Mouse (Mus musculus): ENCODE measurements around the gene Rassf5. TPM values are rescaled to one million over a fixed set of nuclear protein-coding genes. Genes with fewer than 3 reads are reported as not detected.

Rassf5 gene
- polyA plus RNA-seq (2012), result not detected in 2 replicates

DNA sequence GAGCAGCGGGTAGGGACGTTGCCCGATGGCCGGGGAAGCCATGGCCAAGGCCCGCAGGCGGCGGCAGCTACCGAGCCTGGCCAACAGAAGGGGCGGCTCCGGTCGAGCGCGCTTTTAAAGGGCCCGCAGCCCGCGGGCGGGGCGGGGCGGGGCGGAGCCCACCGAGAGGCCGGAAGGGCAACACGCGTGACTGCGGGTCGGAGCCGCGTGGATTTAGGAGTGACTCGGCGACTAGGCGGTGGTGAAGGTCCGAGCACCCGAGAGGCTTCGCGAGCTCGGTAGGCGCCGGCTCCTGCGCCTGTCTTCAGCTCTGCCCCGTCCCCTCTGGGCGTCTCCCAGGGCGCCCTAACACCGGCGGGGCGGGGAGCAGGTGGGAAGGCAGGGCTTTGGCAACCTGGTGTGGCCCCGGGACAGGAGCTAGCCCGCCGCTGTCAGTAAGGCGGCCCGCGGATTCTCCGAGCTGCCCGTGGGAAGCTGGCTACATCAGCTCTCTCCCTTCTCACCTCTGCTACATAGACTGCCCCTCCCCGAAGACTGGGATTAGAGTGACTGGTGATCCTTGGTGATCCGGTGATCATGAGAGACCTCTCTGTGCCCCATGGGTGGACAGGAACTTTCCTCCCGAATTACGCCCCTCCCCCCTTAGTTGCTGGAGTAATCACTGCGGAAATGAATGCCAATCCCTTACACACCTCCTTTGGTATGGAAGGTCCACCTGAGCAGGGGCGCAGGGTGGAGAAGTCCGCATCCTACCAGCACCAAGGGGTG lies at the start of gene Rassf5:
TSS of gene Rassf5 (minus strand) at position 170 of the 768 bp plus-strand sequence.
- TF ChIP-seq GATA1 (IDR thresholded peaks at IDR 0.05; ENCODE audit: low read length), result no peak

DNA sequence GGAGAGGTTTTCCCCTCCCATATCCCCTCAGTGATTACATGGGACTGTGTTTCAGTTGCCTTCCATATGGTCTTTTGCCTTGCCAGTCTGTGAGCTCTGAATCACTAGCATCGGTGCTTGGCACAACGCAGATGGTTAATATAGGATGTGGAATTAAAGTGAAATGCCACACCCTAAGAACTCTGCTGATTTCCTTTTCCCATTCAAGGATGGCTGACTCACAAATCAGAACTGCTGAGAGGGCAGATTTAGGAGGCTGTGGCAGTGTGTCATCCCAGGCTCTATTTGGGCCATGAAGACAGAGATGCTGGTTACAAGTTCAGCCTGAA lies 48.8 kb upstream of the Rassf5 start:
- no peak for TF ChIP-seq GATA1 (IDR thresholded peaks at IDR 0.05; ENCODE audit: low read length)

DNA sequence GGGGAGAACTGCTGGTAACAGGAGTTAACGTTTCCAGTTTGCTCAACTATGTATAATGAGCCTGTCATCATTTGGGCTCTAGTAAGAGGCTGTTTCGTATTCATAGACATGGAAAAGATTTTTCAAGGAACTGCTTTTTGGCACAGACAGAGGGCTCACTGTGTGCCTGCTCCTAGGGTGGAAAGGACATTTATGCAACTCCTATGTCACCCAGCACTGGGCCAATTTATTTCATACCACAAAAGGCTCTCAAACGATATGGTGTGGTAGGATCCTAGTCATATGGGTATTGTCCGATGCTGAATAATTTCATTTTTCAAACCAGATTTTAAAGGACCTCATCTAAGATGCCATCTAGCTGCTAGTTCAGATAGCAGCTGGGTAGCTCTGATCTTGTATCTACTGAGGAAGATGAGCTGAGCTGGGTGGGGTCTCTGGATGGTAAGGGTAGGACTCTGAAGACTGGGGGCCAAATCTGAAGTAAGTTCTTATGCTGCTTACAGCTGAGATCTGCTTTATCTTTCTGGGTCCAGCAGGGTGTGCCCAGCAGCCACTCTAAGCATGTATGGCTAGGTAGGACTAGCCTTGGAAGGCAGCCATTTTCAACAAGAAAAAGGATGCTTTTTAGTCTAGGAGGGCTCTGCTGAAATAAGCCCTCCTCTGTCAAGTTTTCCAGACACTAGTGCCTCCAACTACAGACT lies 48.3 kb upstream of the Rassf5 start:
- TF ChIP-seq GATA1 (IDR thresholded peaks at IDR 0.05; ENCODE audit: low read length), result no peak

DNA sequence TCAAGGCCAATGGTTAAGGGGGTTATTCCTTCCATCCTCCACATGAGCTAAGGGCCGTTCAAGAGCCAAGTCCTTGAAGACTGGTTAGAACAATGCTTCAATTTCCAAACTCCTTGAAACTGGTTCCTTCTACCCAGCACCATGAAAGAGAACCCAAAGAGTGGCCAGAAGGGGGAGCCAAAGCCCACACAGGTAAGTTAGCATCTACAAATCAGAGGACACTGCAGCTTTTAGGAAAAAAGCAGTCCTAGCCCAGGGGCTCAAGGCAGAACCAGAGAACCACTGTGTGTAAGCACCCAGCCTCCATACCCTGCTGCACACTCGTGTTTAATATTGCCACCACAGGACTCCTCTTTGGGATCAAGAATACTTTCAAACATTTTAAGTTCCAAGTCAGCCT lies 45.6 kb upstream of the Rassf5 start:
- no peak for TF ChIP-seq GATA1 (IDR thresholded peaks at IDR 0.05; ENCODE audit: low read length)

DNA sequence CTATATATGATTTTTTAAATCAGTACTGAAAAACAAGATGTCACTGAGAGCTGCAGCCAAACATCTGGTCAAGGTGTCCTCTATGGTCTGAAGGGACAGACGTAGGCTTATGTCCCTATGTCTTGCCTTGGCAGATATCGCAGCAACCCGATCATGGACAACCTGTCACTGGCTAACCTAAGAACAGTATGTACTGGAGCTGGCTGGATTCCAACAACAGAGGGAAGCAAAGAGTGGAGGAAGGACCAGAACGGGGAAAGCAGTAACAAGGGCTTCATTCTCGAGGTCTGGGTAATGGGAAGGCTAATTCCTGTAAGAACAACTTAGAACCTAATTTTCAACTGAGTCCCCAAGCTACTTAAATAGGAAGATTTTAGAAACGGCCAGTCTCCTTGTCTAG lies 43.9 kb upstream of the Rassf5 start:
- TF ChIP-seq GATA1 (IDR thresholded peaks at IDR 0.05; ENCODE audit: low read length), result no peak

DNA sequence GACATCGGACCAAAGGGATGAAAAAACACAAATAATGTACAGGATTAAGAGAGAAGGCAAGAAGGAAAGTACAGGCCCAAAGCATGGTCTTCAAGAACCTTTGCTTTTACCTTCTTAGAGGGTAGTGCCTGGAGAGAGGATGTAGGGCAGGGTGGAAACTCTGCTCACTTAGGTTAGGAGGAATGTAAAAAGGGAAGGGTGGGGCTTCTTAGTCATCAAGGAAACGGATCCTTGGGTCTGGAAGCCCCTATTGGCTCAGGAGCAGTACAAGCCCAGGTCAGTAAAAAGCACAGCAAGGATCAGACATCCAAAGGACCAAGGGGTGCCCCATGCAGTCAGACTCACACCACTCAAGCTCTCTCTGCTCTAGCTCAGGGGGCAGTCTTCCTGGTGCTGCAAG lies 42.2 kb upstream of the Rassf5 start:
- no peak for TF ChIP-seq GATA1 (IDR thresholded peaks at IDR 0.05; ENCODE audit: low read length)

DNA sequence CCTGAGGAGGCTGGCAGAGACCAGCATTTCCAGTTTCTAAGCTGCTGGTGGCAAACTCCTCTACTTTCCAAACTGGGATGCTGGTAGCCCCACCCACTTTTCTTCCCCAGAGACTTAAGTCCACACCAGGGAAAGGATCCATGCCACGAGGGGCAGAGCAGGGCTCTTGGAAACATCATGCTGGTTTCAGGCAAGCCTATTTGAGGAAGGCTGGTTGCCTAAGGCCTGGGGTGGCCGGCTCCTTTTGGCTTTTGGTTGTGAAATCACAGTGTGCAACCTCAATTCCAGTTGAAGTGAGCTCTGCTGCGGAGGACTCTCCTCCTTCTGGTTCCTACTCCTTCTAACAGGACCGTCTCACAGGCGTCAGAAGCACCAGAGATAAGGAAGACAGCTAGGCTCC lies 41.7 kb upstream of the Rassf5 start:
- TF ChIP-seq GATA1 (IDR thresholded peaks at IDR 0.05; ENCODE audit: low read length), result no peak

DNA sequence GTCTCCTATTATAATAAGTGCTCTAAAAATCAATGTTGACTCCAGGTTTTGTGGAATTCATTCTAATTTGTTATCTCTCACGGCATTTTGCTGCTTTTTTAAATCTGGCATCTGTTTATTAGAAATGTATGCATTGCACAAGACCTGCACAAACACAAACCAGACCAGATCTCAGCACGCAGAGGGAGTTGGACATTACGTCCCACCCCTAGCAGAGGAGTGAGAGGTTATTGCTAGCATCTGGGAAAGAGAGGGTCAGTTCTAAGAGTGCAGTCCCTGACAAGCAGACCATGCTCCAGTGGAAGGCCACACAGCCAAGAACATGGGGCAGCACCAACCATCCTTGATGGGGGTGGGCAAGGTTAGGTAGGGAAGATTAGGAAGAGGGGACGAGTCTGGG lies 39.6 kb upstream of the Rassf5 start:
- no peak for TF ChIP-seq GATA1 (IDR thresholded peaks at IDR 0.05; ENCODE audit: low read length)

DNA sequence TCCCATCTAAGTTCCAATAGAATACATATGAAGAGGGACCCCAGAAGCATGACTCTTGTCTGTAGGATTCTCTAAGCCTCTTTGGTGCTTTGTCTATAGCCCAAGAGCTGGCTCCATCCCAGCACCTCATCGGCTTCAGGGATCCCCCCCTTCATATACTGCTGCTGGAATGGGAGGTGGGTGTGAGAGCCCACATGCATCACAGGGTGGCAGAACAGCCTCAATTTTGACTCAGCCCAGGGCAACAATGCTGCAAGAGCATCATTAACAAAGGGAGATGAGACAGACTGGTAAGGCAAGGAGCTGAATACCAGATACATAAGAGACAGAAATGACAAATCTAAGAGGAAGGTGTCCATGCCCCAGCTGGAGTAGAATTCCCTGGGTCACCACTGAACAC lies 39.1 kb upstream of the Rassf5 start:
- no peak for TF ChIP-seq GATA1 (IDR thresholded peaks at IDR 0.05; ENCODE audit: low read length)

DNA sequence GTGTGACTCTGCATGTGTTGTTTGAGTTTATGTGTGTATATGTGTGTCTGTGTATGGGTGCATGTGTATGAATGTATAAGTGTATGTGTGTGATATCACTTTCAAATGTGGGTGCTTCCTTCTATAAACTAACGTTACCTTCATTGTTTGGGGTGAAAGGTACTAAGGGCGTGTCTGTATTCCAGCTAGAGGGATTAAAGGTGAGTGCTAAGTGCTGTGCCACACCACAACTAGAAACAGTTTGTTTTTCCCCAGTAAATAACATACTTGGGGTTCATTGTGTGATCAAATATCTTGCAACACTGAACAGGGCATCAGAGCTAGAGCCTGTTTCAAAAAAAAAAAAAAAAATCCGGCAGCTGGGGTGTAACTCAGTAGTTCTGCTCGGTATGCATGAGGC lies 36.7 kb upstream of the Rassf5 start:
- TF ChIP-seq GATA1 (IDR thresholded peaks at IDR 0.05; ENCODE audit: low read length), result no peak

DNA sequence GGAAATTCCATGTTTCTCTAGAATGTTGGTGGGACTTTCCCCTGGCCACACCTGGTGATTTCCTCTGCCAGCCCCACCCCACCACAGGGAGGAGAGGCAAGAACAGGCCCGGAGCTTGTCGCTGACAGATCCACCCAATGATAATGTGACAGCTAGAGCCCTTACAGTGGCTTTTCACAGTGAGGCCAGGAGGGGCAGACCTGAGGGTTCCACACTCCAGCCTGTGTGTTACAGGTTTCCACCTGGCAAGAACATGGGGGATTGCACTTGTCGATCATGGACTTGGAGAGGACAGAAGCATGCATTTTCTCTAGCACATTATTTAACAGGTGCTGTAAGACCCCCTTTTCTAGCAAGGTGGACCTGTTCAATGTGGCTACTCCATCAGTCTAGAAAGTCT lies 35.2 kb upstream of the Rassf5 start:
- TF ChIP-seq GATA1 (IDR thresholded peaks at IDR 0.05; ENCODE audit: low read length), result no peak

DNA sequence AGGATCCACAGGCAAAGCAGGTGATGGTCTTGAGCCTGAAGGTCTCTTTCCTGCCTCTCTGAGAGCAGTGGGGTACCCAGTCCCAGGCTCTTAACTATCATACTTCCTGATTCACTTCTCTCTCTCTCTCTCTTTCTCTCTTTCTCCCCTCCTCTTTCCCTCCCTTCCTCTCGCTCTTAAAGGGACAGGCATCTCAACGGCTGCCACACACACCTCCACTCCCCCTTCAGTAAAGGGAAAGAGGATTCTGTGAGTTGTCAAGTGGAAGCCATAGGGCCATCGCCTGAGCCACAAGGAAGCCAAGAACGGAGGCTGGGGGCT lies 34.4 kb upstream of the Rassf5 start, which contains the start of gene Ikbke:
TSS of gene Ikbke (minus strand) at position 151 of the 321 bp plus-strand sequence.
- TF ChIP-seq GATA1 (IDR thresholded peaks at IDR 0.05; ENCODE audit: low read length), result no peak

DNA sequence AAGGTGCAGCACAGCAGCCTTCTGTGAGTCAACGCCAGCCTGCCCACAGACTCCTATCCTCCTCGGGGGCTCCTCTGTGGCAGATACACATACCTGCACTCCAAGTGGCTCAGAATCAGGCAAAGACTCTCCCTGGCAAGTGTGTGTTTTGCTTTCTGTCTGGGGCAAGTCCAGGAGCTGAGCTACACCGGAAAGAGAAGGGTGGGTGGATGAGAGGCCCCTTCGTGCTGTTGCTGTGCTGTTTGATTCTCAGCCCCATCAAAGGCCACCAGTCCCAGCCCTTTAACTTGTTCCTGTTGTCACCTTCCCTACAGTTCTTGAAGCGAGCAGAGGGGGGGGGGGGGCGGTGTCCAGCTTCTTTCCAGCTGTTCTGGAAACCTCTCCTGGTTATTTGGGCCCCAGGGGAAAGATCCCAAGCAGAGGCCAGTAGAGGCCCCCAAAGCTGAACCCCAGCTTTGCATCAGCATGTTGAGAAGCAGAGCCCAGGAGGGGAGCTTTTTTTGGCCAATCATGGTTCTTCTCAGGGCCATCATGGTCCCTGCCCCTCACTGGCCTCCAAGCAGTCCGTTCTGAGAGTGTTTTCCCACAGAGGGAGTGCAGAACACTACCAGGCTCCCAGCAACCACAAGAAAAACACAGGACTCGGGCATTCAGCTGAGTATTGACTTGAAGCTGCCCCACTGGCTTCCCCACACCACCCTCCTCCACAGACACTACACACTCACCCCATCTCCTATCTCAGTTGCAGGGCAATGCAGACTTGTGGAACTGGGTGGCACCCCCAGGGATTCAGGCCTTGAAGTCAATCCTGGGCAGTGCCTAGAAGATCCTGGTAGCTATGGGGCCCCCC lies 33.8 kb upstream of the Rassf5 start:
- TF ChIP-seq GATA1 (IDR thresholded peaks at IDR 0.05; ENCODE audit: low read length), result no peak

DNA sequence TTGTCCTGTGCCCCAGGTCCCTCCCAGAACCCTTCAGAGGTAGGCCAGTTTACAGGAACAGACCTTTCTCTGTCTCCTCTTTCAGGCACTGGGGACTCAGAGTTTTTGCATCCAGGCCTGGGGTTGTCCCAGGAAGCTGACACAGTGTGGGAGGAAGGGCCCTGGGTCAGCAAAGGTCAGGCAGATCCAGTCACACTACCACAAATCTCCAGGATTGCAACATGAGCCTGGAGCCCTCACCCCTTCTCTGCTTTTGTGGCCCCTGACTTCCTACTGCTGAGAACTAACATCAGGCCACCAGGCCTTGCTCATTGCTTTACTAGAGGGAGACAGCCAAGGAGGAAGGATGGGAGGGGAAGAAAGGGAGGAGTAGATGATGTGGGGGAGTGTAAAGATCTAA lies 31.8 kb upstream of the Rassf5 start:
- TF ChIP-seq GATA1 (IDR thresholded peaks at IDR 0.05; ENCODE audit: low read length), result no peak

DNA sequence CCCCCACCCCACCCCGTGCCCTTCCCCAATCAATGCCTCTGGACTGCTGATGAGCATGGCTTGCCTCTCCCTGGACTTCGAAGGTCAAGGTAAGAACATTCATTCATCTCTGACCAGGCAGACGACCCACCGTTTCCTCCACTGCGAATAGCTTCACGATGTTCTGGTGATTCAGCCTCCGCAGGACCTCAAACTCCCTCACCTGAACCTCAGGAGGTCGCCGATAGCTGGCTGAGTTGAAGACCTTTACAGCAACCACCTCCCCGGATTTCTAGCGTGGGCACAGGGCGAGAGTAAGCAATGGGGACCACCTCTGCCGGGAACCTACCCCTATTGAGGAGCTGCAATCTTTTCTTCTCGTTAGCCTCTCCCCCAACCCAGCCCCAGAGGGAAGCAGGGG lies 30.5 kb upstream of the Rassf5 start:
- no peak for TF ChIP-seq GATA1 (IDR thresholded peaks at IDR 0.05; ENCODE audit: low read length)
